Mouse (Mus musculus) liver, embryonic 16.5 days (tissue): Measurements from ENCODE around the gene Tspan2. TPM values are rescaled to one million over a fixed set of nuclear protein-coding genes. Genes with fewer than 3 reads are reported as not detected.

Experiments used
- ATAC-seq: fragments of 200-750 bp; cut with Nextera tagmentation; 2 replicates; pipeline ENCODE4 v1.8.0; 2017; ENCODE audit warnings: low read depth, mild to moderate bottlenecking, moderate number of reproducible peaks, moderate library complexity
- H3K27ac ChIP-seq: fragments of 300-500 bp; sonication (generic); 2 replicates; pipeline ENCODE4 v1.5.1; 2014; ENCODE audit warnings: mild to moderate bottlenecking, low read length
- H3K27me3 ChIP-seq: fragments of 300-500 bp; sonication (generic); 2 replicates; pipeline ENCODE4 v1.6.1; 2014; ENCODE audit warnings: low read depth, low read length, mixed read lengths; ENCODE audit not compliant: control insufficient read depth, insufficient read depth
- H3K36me3 ChIP-seq: fragments of 300-500 bp; sonication (generic); 2 replicates; pipeline ENCODE4 v1.6.1; 2014; ENCODE audit warnings: mild to moderate bottlenecking; ENCODE audit not compliant: control insufficient read depth, insufficient read depth
- H3K4me1 ChIP-seq: fragments of 300-500 bp; sonication (generic); 2 replicates; pipeline ENCODE4 v1.6.1; 2014; ENCODE audit warnings: low read depth, low read length, mixed read lengths; ENCODE audit not compliant: control insufficient read depth
- H3K4me2 ChIP-seq: fragments of 300-500 bp; sonication (generic); 2 replicates; pipeline ENCODE4 v1.6.1; 2014; ENCODE audit warnings: low read depth, low read length, mixed read lengths
- H3K4me3 ChIP-seq: fragments of 300-500 bp; sonication (generic); 2 replicates; pipeline ENCODE4 v1.5.1; 2014; ENCODE audit warnings: low read depth, mild to moderate bottlenecking, low read length
- H3K9ac ChIP-seq: fragments of 300-500 bp; sonication (generic); 2 replicates; pipeline ENCODE4 v1.6.1; 2014; ENCODE audit warnings: low read depth, low read length
- H3K9me3 ChIP-seq: fragments of 300-500 bp; sonication (generic); replicated peaks from 2 replicates; pipeline ENCODE4 v1.6.1; 2016; ENCODE audit warnings: low read length; ENCODE audit not compliant: control insufficient read depth
- WGBS: fragments of 180-500 bp; shearing (Covaris S2); extraction: QIAGEN DNeasy Blood & Tissue Kit; methylation state at CpG from one replicate; pipeline ENCODE4 v1.1.7; 2014; ENCODE audit not compliant: insufficient replicate concordance; 5-methylcytosine and 5-hydroxymethylcytosine counted together
- polyA plus RNA-seq: library from polyadenylated mRNA; unstranded; fragments of >200 nt; fragmentation: Nextera tagmentation; extraction: Ambion mirVana; gene quantifications from 2 replicates; pipeline ENCODE4 v1.2.1, GENCODE M21; 2015

Tspan2 gene
- polyA plus RNA-seq, 1 experiment from 2014 or later, result 2.5 TPM

GRCm38 (mm10) chr3:102738161-102738901 is 4.0 kb downstream of the Tspan2 start:
- H3K9ac ChIP-seq, result no peak overlapping the region
- ATAC-seq, result peak; percentile 41
- H3K4me1 ChIP-seq, result no peaks in the 10 kb centered on the region; the same call in 1 of the 2 replicates
- peaks cover 21% of the 10 kb centered on the region for H3K27me3 ChIP-seq
- 14% methylated on average over 10 of the region's 10 CpGs for WGBS
- H3K4me3 ChIP-seq, result no peak overlapping the region
- no peaks in the 10 kb centered on the region for H3K9me3 ChIP-seq
- no peak overlapping the region for H3K4me2 ChIP-seq
- H3K27ac ChIP-seq, result peak overlapping the region; percentile 49
- no peaks in the 10 kb centered on the region for H3K36me3 ChIP-seq

- H3K27ac ChIP-seq, result no peak overlapping the region
- 45% methylated on average over 6 of the region's 6 CpGs for WGBS
Observed at GRCm38 (mm10) chr3:102738926-102739325, 4.6 kb downstream of the Tspan2 start.

GRCm38 (mm10) chr3:102742725-102743124 is 8.4 kb downstream of the Tspan2 start:
- ATAC-seq, result no peak
- WGBS, result 73% methylated on average over 4 of the region's 4 CpGs
- Histone ChIP-seq H3K4me1 (no peaks in the 10 kb centered on the region), H3K27ac (no peak overlapping the region), H3K9me3 (no peaks in the 10 kb centered on the region), H3K27me3 (no peaks in the 10 kb centered on the region), H3K4me2 (no peak overlapping the region), H3K9ac (no peak overlapping the region), H3K36me3 (no peaks in the 10 kb centered on the region), H3K4me3 (no peak overlapping the region)

More at GRCm38 (mm10) chr3:102738926-102739325, 4.6 kb downstream of the Tspan2 start:
- Histone ChIP-seq H3K4me2 (no peak overlapping the region), H3K9me3 (no peaks in the 10 kb centered on the region), H3K4me3 (no peak overlapping the region), H3K36me3 (no peaks in the 10 kb centered on the region), H3K27me3 (peaks cover 21% of the 10 kb centered on the region), H3K9ac (no peak overlapping the region), H3K4me1 (no peaks in the 10 kb centered on the region; the same call in 1 of the 2 replicates)
- ATAC-seq, result no peak

GRCm38 (mm10) chr3:102743202-102743601 is 8.9 kb downstream of the Tspan2 start:
- no peak for ATAC-seq
- no peak overlapping the region for H3K9ac ChIP-seq
- H3K36me3 ChIP-seq, result no peaks in the 10 kb centered on the region
- H3K27ac ChIP-seq, result no peak overlapping the region
- no peak overlapping the region for H3K4me2 ChIP-seq
- H3K27me3 ChIP-seq, result no peaks in the 10 kb centered on the region
- no peaks in the 10 kb centered on the region for H3K9me3 ChIP-seq
- 41% methylated on average over 4 of the region's 4 CpGs for WGBS
- no peaks in the 10 kb centered on the region for H3K4me1 ChIP-seq
- H3K4me3 ChIP-seq, result no peak overlapping the region

GRCm38 (mm10) chr3:102743781-102744471 is 9.6 kb downstream of the Tspan2 start:
- H3K27me3 ChIP-seq, result no peaks in the 10 kb centered on the region
- WGBS, result 66% methylated on average over 9 of the region's 9 CpGs
- no peak overlapping the region for H3K4me3 ChIP-seq
- H3K27ac ChIP-seq, result no peak overlapping the region
- ATAC-seq, result no peak
- H3K4me1 ChIP-seq, result no peaks in the 10 kb centered on the region
- no peaks in the 10 kb centered on the region for H3K36me3 ChIP-seq
- H3K4me2 ChIP-seq, result no peak overlapping the region
- no peak overlapping the region for H3K9ac ChIP-seq
- no peaks in the 10 kb centered on the region for H3K9me3 ChIP-seq

DNA sequence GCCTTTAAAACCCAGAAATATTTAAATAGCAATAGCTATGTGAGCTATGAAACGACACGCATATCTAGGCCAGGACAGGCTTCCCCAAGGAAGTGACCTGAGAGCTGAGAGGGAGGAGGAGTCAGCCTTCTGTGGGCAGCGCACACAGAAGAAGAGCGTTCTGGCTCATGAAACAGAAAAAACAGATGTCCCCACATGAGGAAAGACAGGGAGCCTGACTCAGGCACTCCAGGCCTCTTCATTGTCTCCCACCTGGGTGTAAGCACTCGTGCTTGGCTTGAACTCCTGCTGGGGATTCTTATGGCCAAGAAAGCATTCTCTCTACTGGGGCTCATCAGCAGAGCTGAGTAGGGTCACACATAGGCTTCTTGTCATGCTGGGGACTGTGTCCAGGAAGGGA is 10.3 kb downstream of the Tspan2 start:
- WGBS, result 23% methylated on average over 5 of the region's 5 CpGs
- Histone ChIP-seq H3K9ac (no peak overlapping the region), H3K9me3 (no peaks in the 10 kb centered on the region), H3K36me3 (no peaks in the 10 kb centered on the region), H3K4me3 (no peak overlapping the region), H3K4me2 (no peak overlapping the region), H3K4me1 (no peaks in the 10 kb centered on the region), H3K27ac (no peak overlapping the region), H3K27me3 (no peaks in the 10 kb centered on the region)
- no peak for ATAC-seq

GRCm38 (mm10) chr3:102746174-102746573 is 11.8 kb downstream of the Tspan2 start:
- no peaks in the 10 kb centered on the region for H3K36me3 ChIP-seq
- WGBS, result 69% methylated on average over 4 of the region's 4 CpGs
- H3K9ac ChIP-seq, result no peak overlapping the region
- H3K9me3 ChIP-seq, result no peaks in the 10 kb centered on the region
- H3K4me3 ChIP-seq, result no peak overlapping the region
- H3K4me2 ChIP-seq, result no peak overlapping the region
- no peak for ATAC-seq
- H3K27me3 ChIP-seq, result no peaks in the 10 kb centered on the region
- no peak overlapping the region for H3K27ac ChIP-seq
- H3K4me1 ChIP-seq, result no peaks in the 10 kb centered on the region

DNA sequence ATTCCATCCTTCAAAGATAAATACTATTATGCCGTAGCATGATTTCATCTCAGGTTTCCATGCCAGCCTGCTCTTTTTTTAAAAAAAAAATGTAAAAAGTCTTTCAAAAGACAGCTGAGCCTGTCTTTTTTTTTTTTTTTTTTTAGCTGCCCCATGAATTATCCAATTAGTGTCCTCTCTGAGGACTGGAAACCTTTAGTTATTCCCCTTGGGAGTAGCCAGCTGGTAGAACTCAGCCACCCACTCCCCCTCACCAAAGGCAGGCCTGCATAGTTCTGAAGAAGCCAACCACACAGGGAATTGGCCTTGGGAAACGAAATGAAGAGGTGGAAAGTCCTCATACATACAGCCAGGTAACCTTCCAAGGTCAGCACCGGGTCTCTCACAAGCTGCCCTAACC is 13.7 kb downstream of the Tspan2 start:
- Histone ChIP-seq H3K4me3 (no peak overlapping the region), H3K4me1 (no peaks in the 10 kb centered on the region), H3K27me3 (no peaks in the 10 kb centered on the region), H3K9me3 (no peaks in the 10 kb centered on the region), H3K9ac (no peak overlapping the region), H3K36me3 (no peaks in the 10 kb centered on the region), H3K27ac (no peak overlapping the region), H3K4me2 (no peak overlapping the region)
- WGBS, result 45% methylated on average over 3 of the region's 3 CpGs
- no peak for ATAC-seq

DNA sequence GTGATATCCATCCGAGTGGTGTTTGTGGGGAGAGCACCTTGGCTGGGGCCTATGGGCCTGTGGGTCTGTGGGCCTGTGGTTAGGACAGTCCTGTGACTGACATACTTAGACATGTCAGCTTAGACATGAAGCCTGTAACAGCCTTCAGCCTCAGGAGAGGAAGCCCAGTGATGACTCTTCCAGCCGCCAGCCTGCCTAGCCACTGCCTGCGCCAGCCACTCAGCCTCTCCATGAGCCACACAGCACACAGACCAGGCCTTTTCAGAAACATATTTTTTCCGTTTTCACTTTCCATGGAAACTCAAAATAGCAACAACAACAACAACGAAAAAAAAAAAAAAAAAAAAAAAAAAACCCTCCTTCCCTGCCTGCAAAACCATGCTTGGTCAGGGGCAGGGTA is 14.4 kb downstream of the Tspan2 start:
- Histone ChIP-seq H3K4me3 (no peak overlapping the region), H3K9me3 (no peaks in the 10 kb centered on the region), H3K4me1 (no peaks in the 10 kb centered on the region), H3K36me3 (no peaks in the 10 kb centered on the region), H3K27ac (no peak overlapping the region), H3K4me2 (no peak overlapping the region), H3K9ac (no peak overlapping the region), H3K27me3 (no peaks in the 10 kb centered on the region)
- 45% methylated on average over 5 of the region's 5 CpGs for WGBS
- no peak for ATAC-seq
